Mouse (Mus musculus): Measurements from ENCODE around the gene Prkab1. TPM values are rescaled to one million over a fixed set of nuclear protein-coding genes. Genes with fewer than 3 reads are reported as not detected.

The Prkab1 gene
- total RNA-seq (2017) = 41.1 and 53.9 TPM in 2 replicates

DNA sequence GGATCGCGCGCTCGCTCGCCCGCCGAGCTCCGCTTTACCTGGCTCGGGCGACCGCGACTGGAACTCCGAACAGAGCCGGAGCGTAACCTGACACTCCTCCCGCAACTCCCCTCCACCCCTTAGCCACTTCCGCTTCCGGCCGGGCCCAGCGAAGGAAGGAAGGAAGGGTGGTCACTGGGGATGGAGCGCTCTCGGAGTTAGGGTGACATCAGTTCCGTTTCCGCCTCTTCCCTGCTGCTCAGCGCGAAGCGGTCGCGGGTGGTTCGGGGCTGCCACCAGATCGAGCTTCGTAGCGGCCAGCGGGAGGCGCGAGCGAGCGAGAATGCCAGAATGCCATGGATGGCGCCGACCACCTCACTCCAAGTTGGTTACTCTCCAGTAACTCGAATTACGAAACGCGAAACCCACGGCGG lies at the start of gene Prkab1:
Prkab1 (minus strand) TSS at position 182 of the 413 bp plus-strand sequence.
- ATAC-seq (replicated peaks; ENCODE audit: low read depth, poor library complexity, severe bottlenecking) = peak; percentile 61

DNA sequence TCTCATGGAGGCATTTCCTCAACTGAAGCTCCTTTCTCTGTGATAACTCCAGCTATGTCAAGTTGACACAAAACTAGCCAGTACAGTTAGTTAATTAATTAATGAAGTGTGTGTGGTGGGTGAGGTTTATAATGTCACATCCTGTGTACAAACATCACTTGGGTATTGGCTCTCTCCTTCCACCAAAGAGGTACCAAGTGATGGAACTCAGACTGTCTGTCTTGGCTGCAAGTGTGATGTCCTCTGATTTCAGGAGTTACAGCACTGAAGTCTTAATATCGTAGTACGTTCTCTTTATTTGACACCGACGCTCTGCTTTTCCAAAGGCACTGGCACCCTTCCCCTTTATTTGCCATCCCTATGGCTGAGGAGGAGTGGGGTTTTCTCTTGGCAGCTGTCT lies 45.3 kb upstream of the Prkab1 start:
- no peak for ATAC-seq (replicated peaks; ENCODE audit: low read depth, poor library complexity, severe bottlenecking)

GRCm38 (mm10) chr5:116052826-116053225 lies 28.5 kb upstream of the Prkab1 start:
- ATAC-seq (replicated peaks; ENCODE audit: low read depth, poor library complexity, severe bottlenecking) = no peak

GRCm38 (mm10) chr5:116052171-116052570 lies 27.9 kb upstream of the Prkab1 start:
- no peak for ATAC-seq (replicated peaks; ENCODE audit: low read depth, poor library complexity, severe bottlenecking)

GRCm38 (mm10) chr5:116049821-116050220 lies 25.5 kb upstream of the Prkab1 start:
- no peak for ATAC-seq (replicated peaks; ENCODE audit: low read depth, poor library complexity, severe bottlenecking)

- no peak for ATAC-seq (replicated peaks; ENCODE audit: low read depth, poor library complexity, severe bottlenecking)
Measured at GRCm38 (mm10) chr5:116048321-116048720, 24.0 kb upstream of the Prkab1 start.

- no peak for ATAC-seq (replicated peaks; ENCODE audit: low read depth, poor library complexity, severe bottlenecking)
Measured at GRCm38 (mm10) chr5:116046246-116046645, 21.9 kb upstream of the Prkab1 start.

DNA sequence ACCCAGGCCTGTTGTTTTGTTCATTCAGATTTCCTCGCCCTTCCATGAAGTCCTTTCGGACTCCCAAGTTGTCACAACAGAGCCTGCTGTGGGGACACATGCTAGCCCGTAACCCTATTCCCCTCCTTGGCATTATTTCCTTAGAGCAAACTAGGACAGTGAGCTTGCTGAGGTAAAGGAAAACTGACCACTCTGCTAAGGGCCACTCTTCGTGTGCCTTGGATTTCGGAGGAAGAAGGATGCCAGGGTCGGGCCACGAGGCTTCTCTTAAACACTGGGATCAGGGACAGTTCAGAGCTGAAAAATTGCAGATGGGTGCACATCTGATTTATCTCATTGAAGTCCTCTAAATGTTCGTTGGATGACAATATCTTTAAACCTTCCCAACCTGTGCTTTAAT lies 21.3 kb upstream of the Prkab1 start:
- no peak for ATAC-seq (replicated peaks; ENCODE audit: low read depth, poor library complexity, severe bottlenecking)

GRCm38 (mm10) chr5:116042241-116042640 lies 17.9 kb upstream of the Prkab1 start:
- no peak for ATAC-seq (replicated peaks; ENCODE audit: low read depth, poor library complexity, severe bottlenecking)

DNA sequence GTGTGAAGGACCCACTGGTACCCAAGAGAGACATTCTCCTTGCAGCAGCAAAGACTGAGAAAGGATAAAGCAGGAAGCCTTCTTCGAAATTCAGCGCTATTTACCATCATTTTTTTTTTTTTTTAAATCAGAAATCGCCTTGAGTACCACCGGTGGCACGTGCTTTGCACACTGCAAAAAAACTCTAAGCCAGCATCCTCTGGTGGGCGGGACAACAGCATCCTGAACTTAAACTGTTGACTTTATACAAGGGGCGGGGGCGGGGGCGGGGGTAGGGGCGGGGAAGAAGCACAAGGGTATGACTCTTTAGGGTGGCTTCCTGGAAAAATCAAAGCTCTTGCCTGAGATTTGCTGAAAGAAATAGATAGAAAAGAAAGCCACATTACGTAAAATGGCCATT lies 15.4 kb upstream of the Prkab1 start:
- no peak for ATAC-seq (replicated peaks; ENCODE audit: low read depth, poor library complexity, severe bottlenecking)

GRCm38 (mm10) chr5:116037731-116038130 lies 13.4 kb upstream of the Prkab1 start:
- ATAC-seq (replicated peaks; ENCODE audit: low read depth, poor library complexity, severe bottlenecking) = no peak

GRCm38 (mm10) chr5:116036465-116036864 lies 12.2 kb upstream of the Prkab1 start:
- ATAC-seq (replicated peaks; ENCODE audit: low read depth, poor library complexity, severe bottlenecking) = no peak

DNA sequence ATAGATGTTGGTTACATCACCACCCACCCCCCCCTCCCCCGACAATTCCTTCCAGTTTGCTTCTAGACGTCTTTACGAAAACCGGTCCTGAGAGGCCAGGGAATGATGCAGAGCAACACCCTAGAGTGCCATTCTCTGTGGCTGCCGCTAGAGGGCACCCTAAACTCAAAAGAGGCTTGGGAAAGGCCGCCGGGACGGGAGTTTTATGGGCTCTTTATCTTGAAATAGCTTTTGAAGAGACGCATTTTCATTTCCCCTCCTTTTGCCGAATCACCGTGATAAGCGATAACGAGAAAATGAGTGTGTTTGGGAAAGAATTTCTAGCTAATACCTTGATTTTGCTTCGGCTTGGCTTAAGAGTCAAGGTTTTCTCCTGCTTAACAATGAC lies 6.9 kb upstream of the Prkab1 start:
- ATAC-seq (replicated peaks; ENCODE audit: low read depth, poor library complexity, severe bottlenecking) = peak; percentile 29

DNA sequence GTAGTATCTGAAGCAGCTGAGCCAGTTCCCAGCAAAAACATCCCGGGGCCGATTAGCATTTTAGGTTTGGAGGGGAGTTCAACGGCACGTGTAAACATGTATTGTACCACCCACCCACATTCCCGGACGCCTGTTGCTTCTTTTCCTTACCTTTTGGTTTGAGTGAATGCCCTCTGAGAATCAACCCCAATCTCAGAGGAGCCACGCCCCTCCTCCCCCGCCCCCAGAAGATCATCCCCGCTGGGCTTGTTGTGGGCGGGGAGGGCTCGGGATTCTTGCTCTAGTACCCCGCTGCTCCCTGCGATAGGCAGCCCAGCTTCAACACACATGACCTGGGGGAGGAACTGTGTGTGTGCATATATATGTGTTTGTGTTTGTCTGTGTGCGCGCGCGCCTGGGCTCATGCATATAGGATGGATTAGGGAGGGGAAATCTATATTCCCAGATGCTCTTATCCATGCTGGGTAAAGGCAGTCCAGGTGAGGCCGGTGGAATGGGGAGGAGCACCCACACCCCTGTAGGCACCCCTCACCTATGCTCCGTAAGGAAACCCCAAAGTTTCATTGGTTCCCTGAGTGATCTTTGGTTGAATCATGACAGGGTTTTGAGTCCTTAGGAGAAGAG lies 6.4 kb upstream of the Prkab1 start:
- no peak for ATAC-seq (replicated peaks; ENCODE audit: low read depth, poor library complexity, severe bottlenecking)

- peak; percentile 75 for ATAC-seq (replicated peaks; ENCODE audit: low read depth, poor library complexity, severe bottlenecking)
Measured at GRCm38 (mm10) chr5:116029071-116029470, 4.8 kb upstream of the Prkab1 start.

GRCm38 (mm10) chr5:116026561-116026960 lies 2.3 kb upstream of the Prkab1 start:
- ATAC-seq (replicated peaks; ENCODE audit: low read depth, poor library complexity, severe bottlenecking) = peak; percentile 33

GRCm38 (mm10) chr5:116026107-116026506 lies 1.8 kb upstream of the Prkab1 start:
- no peak for ATAC-seq (replicated peaks; ENCODE audit: low read depth, poor library complexity, severe bottlenecking)

DNA sequence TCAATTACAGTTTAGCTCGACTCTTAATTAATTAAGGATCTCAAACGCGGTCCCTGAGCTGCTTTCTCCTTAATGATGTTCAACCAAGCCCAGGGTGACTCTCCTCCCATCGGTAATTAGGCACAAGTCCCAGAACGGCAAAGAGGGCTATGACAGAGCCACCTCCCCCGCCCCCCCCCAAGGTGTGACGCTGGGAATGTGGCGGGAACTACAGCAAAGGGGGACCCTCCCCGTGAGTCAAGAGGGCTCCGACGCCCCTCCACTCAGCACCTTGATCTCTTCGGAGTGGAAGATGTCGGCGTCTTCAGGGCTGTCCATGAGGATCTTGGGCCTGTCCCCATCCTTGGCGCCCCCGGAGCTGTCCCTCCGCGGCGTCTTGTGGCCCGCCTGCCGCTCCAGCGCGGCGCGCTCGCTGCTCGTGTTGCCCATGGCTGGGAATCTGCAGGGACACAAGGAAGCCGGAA lies 455 bp downstream of the Prkab1 start:
- no peak for ATAC-seq (replicated peaks; ENCODE audit: low read depth, poor library complexity, severe bottlenecking)

GRCm38 (mm10) chr5:116023251-116023661 lies 1.1 kb downstream of the Prkab1 start:
- ATAC-seq (replicated peaks; ENCODE audit: low read depth, poor library complexity, severe bottlenecking) = no peak

DNA sequence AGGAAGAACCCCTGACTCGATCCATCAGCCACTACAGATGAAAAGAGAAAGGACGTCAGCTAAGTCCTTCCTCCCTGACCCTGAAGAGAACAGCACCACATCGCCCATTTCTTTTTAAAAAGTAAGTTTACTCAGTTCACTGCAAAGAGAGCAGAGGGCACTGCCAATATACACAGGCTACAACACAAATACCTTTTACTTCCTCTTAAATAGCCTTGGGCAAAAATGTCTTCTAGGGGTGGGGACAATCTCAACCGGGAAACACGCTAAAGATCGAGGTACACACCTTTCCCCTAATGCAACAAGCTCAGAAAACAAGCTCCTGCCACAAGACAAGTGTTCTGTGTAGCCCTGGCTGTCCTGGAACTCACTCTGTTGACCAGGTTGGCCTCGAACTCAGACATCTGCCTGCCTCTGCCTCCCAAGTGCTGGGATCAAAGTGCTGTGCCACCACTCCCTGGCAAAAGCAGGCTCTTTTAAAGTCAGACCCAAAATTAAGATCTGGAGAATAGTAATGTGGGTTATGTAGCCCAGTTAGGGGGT lies 1.6 kb downstream of the Prkab1 start:
- no peak for ATAC-seq (replicated peaks; ENCODE audit: low read depth, poor library complexity, severe bottlenecking)

DNA sequence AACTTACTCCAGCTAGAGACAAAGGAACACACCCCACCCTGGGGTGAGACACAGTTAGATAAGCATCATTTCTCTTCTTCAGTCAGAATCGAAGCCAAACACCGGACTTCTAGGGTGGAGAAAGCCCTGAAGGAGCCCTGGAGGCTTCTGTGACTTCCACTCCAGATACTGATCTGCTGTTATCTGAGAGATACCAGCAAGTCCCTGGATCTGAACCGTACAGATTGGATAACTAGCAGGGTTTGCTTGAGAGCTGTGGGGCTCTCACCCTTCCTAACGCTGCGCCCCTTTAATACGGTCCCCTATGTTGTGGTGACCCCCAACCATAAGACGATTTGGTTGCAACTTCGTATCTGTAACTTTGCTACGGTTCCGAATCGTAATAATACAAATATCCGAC lies 2.2 kb downstream of the Prkab1 start:
- no peak for ATAC-seq (replicated peaks; ENCODE audit: low read depth, poor library complexity, severe bottlenecking)

DNA sequence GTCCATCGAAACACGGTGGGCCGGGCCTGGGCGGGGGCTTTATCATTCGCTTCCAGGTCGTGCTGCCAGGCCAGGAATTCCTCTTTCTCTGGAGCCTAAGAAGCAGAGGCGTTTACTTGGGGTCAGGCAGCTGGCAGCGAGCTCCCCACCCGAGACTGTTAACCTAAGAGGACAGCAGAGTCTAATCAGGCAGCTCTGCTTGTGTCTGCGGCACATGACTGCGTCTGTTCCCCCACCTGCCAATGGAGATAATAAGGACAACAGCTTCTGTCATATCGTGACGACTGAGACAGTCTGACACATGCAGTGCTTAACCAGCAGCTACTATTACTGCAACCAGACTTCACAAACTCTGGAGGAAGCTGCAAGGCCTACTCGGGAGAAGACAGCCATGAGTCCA lies 2.8 kb downstream of the Prkab1 start:
- peak; percentile 33 for ATAC-seq (replicated peaks; ENCODE audit: low read depth, poor library complexity, severe bottlenecking)

Measured in common myeloid progenitor, adult 5-6 weeks (primary cell).